Mouse (Mus musculus): ENCODE measurements around the gene Papolg.
"Not testable (repeated sequence)": the region's sequence is repeated elsewhere in the genome, so short reads cannot be mapped to it uniquely, and the experiment has no call there.

Papolg gene

DNA sequence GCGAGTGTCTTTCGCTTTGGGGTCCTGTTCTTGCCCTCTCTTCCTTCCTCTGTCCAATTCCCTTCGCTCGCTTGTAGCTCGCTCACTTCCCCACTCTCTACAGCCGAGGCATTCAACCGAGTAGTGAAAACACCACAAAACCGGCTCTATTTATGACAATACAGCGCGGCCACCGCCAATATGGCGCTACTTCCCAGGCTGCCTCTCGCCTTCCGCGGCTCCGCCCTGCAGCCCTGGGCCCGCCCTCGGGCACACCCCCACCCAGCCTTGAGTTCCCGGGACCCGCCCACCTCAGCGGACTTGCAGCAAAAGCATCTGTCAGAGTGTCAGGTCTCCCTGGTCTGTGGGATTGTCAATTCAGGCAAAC, at the start of gene Papolg:
Papolg (minus strand) TSS at position 194 of the 367 bp plus-strand sequence.
- DNase-seq = peak; percentile 99

DNA sequence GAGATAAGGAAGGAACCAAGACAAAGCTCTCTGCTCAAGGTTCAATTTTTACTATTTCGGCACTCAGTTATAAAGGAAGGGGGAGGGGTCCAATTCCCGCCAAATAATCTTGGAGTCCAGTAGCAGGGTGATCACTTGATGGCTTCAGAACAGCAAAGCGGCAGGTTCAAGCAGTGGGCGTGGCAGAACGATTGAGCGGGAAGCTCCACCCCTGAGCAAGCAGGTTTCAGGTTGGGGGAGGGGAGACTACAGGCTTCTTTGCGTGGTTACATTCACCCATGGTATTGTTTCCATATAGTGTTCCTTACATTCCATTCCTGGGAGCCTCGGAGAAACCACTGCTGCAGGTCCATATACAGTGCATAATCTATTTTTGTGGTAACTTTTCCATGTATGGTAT, 33.1 kb upstream of the Papolg start:
- DNase-seq = peak; percentile 55

DNA sequence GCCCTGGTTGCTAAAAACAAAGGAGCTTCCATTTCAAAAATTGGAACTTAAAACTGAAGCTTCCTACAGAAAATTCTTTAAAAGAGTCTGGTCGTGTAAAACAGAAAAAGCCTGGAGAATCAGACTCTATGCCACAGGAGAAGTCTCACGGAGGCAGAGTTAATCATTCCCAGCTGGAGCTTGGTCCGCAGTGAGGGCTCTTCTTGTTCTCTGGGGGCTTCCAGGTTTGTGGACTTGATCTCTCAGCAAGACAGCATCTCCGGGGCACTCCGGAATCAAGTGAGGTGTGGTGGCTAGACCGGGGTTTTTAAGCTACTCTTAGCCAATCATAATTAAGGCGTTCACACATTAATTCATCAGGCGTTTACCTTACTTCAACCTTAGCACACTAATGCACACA, 32.6 kb upstream of the Papolg start:
- peak; percentile 79 for DNase-seq

DNA sequence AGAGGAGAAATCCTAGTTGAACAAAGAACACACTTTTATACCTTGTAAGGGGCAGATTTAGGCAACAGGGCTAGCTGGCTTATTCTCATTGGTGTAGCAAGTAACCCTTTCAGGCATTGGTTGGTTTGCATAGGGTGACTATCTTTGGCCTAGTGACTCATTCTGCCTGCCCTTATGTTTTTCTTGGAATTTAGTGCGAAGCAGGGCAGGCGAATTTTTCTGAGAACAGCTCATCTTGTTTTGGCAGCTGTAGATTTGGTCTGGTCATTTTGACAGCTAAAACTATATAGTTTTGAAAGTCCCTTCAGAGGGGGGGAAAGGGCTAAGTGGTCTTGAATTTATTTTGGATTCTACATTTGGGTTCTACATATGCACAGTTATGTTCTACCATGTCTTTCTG, 18.8 kb upstream of the Papolg start:
- not testable (repeated sequence) for DNase-seq

DNA sequence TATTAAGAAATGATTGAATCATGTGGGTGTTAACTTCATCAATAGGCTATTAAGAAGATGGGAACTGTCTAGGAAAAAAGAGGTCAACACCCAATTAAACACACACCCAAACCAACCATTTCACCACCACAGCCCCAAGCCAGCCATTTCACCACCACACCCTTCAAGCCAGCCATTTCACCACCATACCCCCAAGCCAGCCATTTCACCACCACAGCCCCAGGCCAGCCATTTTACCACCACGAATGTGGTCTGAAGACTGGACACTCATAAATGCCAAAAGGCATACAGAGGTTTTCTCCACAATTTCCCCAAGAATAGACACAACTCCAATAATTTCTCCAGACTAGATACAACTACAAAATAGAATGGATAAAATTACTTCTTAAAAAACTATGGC, 8.9 kb upstream of the Papolg start:
- no peak for DNase-seq

DNA sequence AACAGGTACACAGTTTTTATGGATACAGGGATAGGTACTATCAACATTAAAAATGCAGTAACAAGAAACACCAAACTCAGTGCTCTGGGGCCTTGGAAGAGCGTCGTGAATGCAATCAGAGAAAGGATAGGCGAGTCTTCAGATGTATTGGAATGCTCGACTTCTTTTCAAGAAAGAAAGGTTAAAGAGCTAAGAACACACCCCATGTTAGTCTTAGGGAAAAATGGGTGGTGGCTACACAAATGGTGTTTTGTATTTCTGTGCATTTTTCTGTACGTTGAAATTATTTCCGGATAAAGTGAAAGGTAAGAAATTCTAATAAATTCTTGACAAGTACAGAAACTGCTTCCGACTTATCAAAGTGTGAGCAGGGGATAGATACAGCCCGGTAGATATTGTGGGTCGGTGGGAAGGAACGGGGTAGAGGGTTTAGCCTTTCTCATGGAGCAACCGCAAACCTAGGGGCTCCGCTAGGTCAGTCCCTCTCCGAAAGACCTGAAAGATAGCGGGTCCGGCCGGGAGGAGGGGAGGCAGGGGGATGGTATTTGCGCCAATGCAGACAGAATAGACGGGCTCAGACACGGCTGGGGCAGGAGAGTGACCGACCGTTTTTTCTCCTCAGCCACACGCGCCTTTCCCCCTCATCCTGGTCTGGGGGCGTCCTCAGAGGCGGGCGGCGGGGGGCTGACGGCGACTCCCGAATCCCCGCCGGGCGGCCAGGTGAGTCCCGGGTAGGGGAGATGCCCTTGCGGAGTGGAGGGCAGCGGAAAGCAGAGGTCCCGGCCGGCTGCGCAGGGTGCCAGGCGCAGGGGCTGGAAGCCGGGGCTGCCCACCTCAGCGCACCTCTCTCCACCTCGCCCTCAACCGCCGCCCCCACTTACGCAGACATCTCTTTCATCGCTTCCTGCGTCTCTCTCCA, 653 bp downstream of the Papolg start:
- DNase-seq = no peak

DNA sequence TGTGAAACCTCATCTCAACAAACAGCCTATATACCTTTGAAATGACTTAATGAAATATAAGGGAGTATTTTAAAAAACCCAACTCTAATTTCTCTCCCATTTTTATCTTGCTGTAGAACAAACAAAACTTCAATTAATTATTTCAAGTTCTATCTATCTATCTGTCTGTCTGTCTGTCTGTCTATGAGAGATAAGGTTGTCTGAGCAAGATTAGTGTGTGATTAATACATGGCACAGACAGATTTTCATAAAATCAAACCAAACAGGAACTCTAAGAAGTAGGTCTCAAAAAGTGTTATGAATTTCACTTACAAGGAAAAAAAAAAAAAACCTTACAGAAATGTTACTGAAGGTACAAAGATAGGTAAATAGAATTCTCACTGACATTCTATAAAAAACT, 1.5 kb downstream of the Papolg start:
- no peak for DNase-seq

DNA sequence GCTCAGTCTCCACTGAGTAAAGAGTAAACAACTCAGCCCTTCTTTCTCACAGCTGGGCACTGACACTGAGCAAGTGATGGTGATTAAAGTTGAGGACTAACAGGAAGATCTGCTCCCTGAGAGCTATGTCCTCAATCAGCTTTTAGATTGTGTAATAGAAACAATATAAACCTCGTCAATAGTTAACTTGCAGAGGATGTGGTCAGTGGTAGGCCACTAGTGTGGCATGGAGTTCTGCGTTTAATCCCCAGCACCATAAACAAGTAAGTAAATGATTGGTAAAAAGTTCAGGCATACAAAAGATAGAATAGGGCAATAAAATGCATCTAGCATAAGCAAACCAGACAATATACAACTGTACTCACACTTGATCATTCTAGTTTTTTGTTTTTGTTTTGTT, 30.7 kb downstream of the Papolg start:
- no peak for DNase-seq

DNA sequence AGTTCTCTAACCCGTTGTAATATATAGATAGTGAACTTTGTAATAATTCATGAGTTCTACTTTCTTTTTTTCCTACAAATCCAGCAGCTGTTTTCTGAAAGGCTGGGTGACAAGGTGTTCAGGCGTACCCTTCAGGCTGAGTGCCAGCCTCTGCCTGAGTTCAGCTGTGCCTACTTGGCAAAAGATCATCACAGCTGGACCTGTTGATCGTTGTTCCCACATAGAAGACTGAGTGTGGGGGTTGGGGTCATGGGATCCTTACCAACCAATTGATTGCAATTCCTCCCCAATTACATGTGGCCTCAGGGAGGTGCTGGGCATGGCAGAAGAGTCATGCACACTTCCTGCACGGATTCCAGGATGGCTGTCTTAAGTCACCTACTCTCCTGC, 38.3 kb downstream of the Papolg start:
- DNase-seq = peak; percentile 73

DNA sequence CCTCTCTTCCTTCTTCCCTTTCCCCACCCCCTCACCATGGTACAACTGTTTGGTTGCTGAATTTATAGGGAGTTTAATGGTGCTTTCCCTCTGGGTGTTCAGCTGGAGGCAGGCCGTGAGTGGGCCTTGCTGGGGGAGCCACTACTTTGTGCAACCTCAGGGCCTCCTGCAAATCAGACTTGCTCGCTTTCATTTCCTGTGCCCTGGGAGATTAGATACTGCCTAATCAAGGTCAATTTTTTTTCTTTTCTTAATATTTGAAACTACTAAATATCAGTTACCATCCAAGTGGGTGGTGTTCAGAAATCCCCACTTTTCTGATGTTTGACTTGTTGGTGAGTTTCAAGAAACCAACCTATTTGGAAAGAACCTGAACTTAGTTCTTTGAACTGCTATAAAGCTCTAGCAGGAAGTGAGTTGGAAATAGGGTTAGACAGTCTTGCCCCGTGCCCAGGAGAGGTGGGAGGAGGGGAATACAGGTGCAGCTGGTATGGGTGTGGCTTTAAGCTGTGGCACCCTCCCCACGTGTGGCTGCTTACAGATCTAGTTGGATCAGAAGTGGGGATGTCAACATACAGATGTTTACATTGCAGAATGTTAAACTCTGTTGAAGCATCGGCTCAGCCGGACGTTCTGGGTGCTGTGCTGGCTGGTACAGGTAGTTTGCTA, 38.9 kb downstream of the Papolg start:
- peak; percentile 83 for DNase-seq

DNA sequence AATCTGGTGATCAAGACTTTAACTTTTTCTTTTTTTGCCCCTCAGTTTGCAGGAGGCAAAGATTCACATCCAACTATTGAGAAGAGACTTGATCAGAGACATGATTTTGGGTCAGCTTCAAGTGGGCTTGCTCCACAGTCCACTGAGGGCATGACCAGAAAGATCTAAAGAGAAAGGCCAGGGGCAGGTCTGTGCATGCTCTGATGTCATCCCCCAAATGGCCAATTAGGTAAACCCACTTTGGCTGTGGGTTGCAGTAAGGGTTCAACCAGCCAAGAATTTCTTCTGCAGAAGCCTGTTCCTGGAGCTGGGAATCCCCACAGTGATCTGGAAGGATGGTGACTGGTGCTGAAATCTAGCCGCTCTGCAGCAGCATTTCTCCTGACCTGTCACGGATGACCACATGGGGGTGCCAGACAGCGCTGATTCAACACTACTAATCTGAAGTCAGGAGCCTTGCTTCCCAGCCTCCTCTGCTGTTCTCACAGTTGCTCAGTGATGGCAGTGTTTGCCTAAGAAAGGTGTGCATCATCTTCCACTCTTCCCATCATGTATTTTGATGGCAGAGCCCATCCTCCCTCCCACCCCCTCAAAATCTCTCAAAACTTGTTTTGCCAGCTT, 39.8 kb downstream of the Papolg start:
- peak; percentile 91 for DNase-seq

DNA sequence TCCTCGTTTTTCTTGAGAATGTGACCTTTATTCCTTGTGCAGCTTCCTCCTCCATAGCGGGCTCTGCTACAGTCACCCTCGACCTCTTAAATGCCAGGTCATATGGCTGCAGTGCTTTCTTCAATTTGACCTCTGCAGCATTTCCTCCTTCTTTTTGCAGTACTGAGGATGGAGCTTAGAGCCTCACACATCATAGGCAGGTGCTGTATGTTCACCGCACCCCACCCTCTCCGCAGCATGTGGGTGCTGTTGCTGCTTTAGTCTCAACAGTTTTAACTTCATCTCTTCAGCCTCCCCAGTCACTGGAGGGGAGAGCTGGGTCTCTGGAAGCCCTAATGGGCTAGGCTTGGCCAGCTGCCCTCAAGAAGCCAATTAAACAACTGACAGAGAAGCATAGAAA, 41.7 kb downstream of the Papolg start:
- DNase-seq = no peak

DNA sequence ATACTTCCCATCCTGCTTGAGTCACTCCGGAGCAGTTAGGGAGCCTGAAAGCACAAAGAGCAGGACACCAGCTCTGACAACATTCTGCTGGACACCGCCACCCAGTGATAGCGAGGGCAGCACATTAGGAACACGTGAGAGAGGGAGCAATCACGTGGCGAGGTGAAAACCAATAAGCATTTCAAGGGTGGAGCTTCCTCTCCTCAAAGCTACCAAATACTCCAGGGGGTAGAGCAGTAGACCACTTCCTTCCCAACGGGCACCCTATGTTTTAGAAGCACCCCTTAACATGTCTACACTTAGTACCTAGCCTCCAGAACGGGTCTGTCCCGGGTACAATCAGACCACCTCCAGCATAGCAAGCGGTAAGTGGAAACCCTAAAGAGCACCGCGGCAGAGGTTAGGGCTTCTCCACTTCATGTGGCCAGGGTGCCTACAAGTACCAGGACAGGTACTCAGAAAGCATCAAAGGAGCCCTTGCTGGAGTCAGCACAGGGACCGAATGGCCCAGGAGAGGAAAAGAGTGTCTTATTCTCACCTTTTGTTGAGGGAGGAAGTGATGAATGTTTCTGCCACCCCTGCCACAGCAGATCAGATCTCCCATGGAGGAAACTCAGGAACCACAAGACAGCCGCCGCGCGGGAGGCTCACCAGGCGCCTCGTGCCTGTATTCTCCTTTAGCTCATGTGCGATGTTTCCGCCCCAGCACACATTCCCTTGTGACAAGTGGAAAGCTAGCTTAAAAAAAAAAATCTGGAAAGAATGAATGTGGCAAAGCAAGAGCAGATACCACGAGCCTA, 48.8 kb downstream of the Papolg start:
- peak; percentile 96 for DNase-seq

DNA sequence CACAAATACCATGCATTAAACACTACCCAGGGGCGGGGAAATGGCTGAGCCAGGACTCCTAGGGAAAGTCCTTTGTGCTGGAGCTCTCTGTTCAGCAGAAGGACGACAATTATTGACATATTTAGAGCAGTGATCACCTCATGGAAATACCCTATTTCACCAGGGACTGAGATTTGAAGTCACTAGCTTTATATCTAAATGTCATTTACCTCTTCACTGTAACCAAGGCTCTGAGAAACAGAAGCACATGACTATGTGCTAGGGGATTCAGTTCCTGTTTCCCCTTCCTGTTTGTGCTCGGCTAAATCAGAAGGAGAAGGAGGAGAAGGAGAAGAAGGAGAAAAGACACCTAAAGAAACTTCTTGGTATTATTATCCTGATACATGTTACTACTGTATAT, 71.8 kb downstream of the Papolg start:
- peak; percentile 49 for DNase-seq

DNA sequence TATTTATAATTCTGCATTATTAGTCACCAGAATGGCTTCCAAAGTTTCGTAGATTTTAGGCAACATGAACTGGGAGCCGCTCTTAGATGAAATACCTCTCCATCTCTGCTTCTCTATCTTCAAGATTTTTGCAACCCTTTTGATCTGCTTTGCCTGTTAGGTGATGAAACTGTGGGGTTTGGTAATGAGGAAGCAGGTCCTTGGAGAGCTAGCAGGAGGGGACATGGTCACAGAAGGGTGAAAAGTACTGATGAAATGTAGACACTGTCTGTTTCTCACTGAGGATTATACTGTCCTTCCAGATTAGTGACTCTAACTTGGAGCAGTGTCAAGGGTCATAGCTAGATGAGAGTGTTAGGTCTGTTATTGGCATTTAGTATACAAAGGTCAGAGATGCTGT, 73.4 kb downstream of the Papolg start:
- peak; percentile 39 for DNase-seq

DNA sequence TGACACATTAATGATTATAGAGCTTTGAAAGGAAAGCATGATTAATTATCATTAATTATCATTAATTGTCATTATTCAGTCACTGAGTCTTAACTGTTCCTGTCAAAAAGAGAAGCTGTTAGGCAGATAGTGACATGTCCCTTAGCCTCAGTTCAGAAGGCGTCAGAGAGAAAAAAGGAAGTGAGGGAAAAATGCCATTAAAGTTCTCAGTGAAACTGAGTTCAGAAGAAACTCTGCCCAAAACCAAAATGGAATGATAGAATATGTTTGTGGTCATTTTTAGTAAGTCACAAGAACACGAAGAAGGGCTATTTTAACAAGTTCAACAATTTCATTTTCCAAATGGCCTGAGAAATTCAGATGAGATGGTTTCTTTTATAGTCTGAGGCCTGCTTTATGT, 74.1 kb downstream of the Papolg start:
- no peak for DNase-seq

DNA sequence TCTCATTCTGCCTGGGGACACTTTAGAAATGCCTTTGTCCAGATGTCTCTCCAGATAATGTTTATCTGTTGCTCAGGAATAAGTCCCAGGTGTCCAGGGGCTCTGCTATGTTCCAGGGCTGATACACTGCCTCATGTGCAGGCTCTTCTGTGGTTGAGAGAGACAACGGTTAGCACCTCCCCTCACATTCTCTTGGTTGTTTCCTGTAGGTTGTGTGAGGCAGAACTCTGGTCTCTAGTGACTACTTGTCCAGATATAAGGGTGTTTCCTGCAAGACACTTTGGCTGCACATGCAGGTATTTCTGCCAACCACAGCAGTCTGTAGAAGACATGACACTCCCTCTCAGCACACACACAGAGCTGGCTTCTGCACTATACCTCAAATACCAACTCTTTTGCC, 76.3 kb downstream of the Papolg start:
- DNase-seq = peak; percentile 68

Measured in heart, adult 11 months (tissue).